Mouse (Mus musculus) kidney, postnatal 0 days (tissue): ENCODE measurements around the gene Wrnip1. TPM values are rescaled to one million over a fixed set of nuclear protein-coding genes. Genes with fewer than 3 reads are reported as not detected.
A peak's percentile ranks its signal among the peaks of the same experiment; 100 is the strongest.

Experiments used
- ATAC-seq: fragments of 200-750 bp; cut with Nextera tagmentation; replicated peaks from 2 replicates; pipeline ENCODE4 v1.8.0; 2017; ENCODE audit warnings: low read depth, moderate number of reproducible peaks, moderate TSS enrichment, moderate library complexity; ENCODE audit not compliant: low FRiP score
- DNase-seq: peaks from one replicate; pipeline ENCODE4 v3.0.0-alpha.2; 2016; ENCODE audit warnings: low spot score
- H3K27ac ChIP-seq: fragments of 300-500 bp; sonication (generic); 2 replicates; pipeline ENCODE4 v1.5.1; 2014; ENCODE audit warnings: mild to moderate bottlenecking
- H3K27me3 ChIP-seq: fragments of 300-500 bp; sonication (generic); 2 replicates; pipeline ENCODE4 v1.6.1; 2014; ENCODE audit warnings: low read length, mixed read lengths; ENCODE audit not compliant: insufficient read depth
- H3K36me3 ChIP-seq: fragments of 300-500 bp; sonication (generic); 2 replicates; pipeline ENCODE4 v1.6.1; 2014; ENCODE audit warnings: low read length, mixed read lengths; ENCODE audit not compliant: insufficient read depth
- H3K4me1 ChIP-seq: fragments of 300-500 bp; sonication (generic); replicated peaks from 2 replicates; pipeline ENCODE4 v1.6.1; 2014; ENCODE audit warnings: antibody characterized with exemption, low read length, mixed read lengths; ENCODE audit not compliant: insufficient read depth
- H3K4me2 ChIP-seq: fragments of 300-500 bp; sonication (generic); 2 replicates; pipeline ENCODE4 v1.6.1; 2014; ENCODE audit warnings: mild to moderate bottlenecking, low read length, moderate library complexity, mixed read lengths
- H3K4me3 ChIP-seq: fragments of 300-500 bp; sonication (generic); replicated peaks from 2 replicates; pipeline ENCODE4 v1.5.1; 2014; ENCODE audit warnings: low read depth, low read length
- H3K9ac ChIP-seq: fragments of 300-500 bp; sonication (generic); 2 replicates; pipeline ENCODE4 v1.6.1; 2014; ENCODE audit warnings: low read depth, low read length
- H3K9me3 ChIP-seq: fragments of 300-500 bp; sonication (generic); replicated peaks from 2 replicates; pipeline ENCODE4 v1.6.1; 2016; ENCODE audit warnings: low read length, inconsistent platforms, mixed read lengths
- CTCF ChIP-seq: IDR thresholded peaks from 2 replicates; pipeline ENCODE4 v1.5.1; 2016; ENCODE audit warnings: antibody characterized with exemption, low read depth, mild to moderate bottlenecking, moderate library complexity
- WGBS: fragments of 180-500 bp; shearing (Covaris S2); extraction: QIAGEN DNeasy Blood & Tissue Kit; methylation state at CpG from one replicate; pipeline ENCODE4 v1.1.7; 2014; 5-methylcytosine and 5-hydroxymethylcytosine counted together
- polyA plus RNA-seq: library from polyadenylated mRNA; unstranded; fragments of >200 nt; fragmentation: Nextera tagmentation; extraction: Ambion mirVana; gene quantifications from 2 replicates; pipeline ENCODE4 v1.2.1, GENCODE M21; 2015

Wrnip1 gene
- polyA plus RNA-seq, result 19.4 and 25.8 TPM in 2 replicates

DNA sequence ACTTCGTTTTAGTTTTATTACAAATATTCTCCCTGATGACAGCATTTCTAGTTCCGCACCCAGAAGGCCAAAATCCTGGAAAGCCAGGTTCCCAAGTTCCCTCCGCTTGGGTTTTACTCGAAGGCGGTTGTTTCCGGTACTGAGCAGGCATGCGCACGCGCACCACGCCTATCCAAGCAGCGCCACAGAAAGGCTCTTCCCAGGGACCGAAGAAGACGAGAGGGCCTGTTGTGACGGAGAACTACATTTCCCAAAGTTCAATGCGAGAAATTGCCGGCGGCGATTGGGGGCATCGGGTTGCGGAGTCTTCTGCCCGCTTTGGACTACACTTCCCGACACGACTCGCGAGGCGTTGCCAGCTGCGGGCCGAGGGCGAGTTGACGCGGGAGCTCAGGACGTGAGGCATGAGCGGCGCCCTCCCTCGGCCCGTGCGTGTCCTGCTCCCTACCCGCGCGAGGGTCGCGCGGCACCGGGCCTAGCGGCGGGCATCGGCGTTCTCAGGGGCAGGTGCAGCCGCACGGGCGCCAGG is at the start of gene Wrnip1:
Gene Wrnip1 (plus strand): TSS at position 346 of the 529 bp plus-strand sequence.
- peaks cover 4% of the 10 kb centered on the region for H3K36me3 ChIP-seq
- peak within 1 kb of the TSS; percentile 68 for H3K27ac ChIP-seq
- TF ChIP-seq CTCF, result peak; percentile 59

GRCm38 (mm10) chr13:32752066-32752657 is 49.7 kb upstream of the Wrnip1 start:
- no peak for TF ChIP-seq CTCF
- ATAC-seq (peak; percentile 65), DNase-seq (peak; percentile 95)
- no peak overlapping the region for H3K9ac ChIP-seq
- H3K36me3 ChIP-seq, result no peaks in the 10 kb centered on the region
- no peaks in the 10 kb centered on the region for H3K9me3 ChIP-seq
- H3K27ac ChIP-seq, result peak overlapping the region; percentile 52
- peaks cover 3% of the 10 kb centered on the region; the same call in 1 of the 2 replicates for H3K4me1 ChIP-seq
- WGBS, result 9% methylated on average over 4 of the region's 4 CpGs
- no peak overlapping the region for H3K4me3 ChIP-seq
- H3K27me3 ChIP-seq, result no peaks in the 10 kb centered on the region
- H3K4me2 ChIP-seq, result no peak overlapping the region

More for the DNA sequence above, at the start of gene Wrnip1:
- under 1% methylated on average over 49 of the region's 51 CpGs for WGBS
- Histone ChIP-seq H3K9ac (peak within 1 kb of the TSS; percentile 72), H3K4me1 (peaks cover 15% of the 10 kb centered on the region; the same call in 1 of the 2 replicates), H3K9me3 (no peaks in the 10 kb centered on the region), H3K27me3 (no peaks in the 10 kb centered on the region), H3K4me3 (peak within 1 kb of the TSS; percentile 76), H3K4me2 (peak within 1 kb of the TSS; percentile 86)
- ATAC-seq (peak; percentile 97), DNase-seq (peak; percentile 100)

DNA sequence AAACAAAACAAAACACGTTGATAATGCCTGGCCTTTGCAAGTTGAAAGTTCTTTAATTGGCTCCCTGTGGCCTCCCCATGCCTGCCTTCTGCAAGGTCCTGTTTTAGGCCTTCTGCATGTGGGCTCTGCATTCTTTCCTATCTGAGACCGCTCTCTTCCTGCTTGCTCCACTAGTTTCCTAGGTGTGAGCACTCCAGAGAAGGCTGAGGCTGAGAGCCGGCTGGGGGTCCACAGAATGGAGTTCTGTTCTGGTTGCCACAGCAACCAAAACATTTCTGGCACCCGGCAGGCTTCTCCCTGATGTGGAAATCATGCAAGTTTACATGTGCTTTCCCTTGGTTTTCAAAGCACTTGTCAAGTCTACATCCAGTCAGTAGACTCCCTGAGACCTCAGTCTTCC is 42.8 kb upstream of the Wrnip1 start:
- no peak for TF ChIP-seq CTCF
- no peak overlapping the region for H3K4me3 ChIP-seq
- no peak overlapping the region for H3K9ac ChIP-seq
- 41% methylated on average over 4 of the region's 4 CpGs for WGBS
- H3K27ac ChIP-seq, result no peak overlapping the region
- DNase-seq, result no peak
- no peak for ATAC-seq
- no peaks in the 10 kb centered on the region for H3K4me1 ChIP-seq
- H3K27me3 ChIP-seq, result no peaks in the 10 kb centered on the region
- H3K9me3 ChIP-seq, result no peaks in the 10 kb centered on the region
- no peaks in the 10 kb centered on the region for H3K36me3 ChIP-seq
- H3K4me2 ChIP-seq, result no peak overlapping the region

GRCm38 (mm10) chr13:32760795-32761194 is 41.0 kb upstream of the Wrnip1 start:
- no peak for DNase-seq
- WGBS, result 72% methylated on average over 2 of the region's 2 CpGs
- H3K4me3 ChIP-seq, result no peak overlapping the region
- ATAC-seq, result no peak
- H3K9ac ChIP-seq, result no peak overlapping the region
- H3K4me1 ChIP-seq, result no peaks in the 10 kb centered on the region
- H3K36me3 ChIP-seq, result no peaks in the 10 kb centered on the region
- TF ChIP-seq CTCF, result no peak
- H3K27me3 ChIP-seq, result no peaks in the 10 kb centered on the region
- H3K4me2 ChIP-seq, result no peak overlapping the region
- no peak overlapping the region for H3K27ac ChIP-seq
- no peaks in the 10 kb centered on the region for H3K9me3 ChIP-seq

GRCm38 (mm10) chr13:32763141-32763540 is 38.7 kb upstream of the Wrnip1 start:
- DNase-seq, result no peak

DNA sequence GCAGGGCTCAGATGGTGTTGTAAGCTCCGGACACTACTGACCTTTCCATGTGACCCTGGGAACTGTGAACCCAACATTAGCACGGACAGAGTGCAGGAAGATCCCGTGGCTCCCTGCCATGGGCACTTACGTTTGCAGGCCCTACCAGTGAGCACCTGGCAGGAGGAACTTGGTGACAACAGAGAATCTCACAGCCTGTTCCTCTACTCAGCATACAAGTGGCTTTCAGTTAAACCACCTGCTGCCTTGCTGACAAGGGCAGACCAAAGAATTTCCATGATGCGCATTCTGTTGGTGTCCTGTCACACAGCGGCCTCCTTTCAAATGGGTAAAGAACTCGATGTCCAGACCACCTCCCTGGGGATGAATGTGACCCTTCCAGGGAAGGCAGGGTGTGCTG is 37.4 kb upstream of the Wrnip1 start:
- H3K4me3 ChIP-seq, result no peak overlapping the region
- ATAC-seq (no peak), DNase-seq (no peak)
- no peaks in the 10 kb centered on the region for H3K4me1 ChIP-seq
- H3K4me2 ChIP-seq, result no peak overlapping the region
- TF ChIP-seq CTCF, result no peak
- no peaks in the 10 kb centered on the region for H3K27me3 ChIP-seq
- H3K36me3 ChIP-seq, result no peaks in the 10 kb centered on the region
- H3K9me3 ChIP-seq, result no peaks in the 10 kb centered on the region
- no peak overlapping the region for H3K9ac ChIP-seq
- 46% methylated on average over 7 of the region's 7 CpGs for WGBS
- no peak overlapping the region for H3K27ac ChIP-seq

More at GRCm38 (mm10) chr13:32763141-32763540, 38.7 kb upstream of the Wrnip1 start:
- no peak overlapping the region for H3K4me3 ChIP-seq
- H3K9me3 ChIP-seq, result no peaks in the 10 kb centered on the region
- H3K27ac ChIP-seq, result no peak overlapping the region
- no peaks in the 10 kb centered on the region for H3K4me1 ChIP-seq
- no peaks in the 10 kb centered on the region for H3K36me3 ChIP-seq
- no peak for ATAC-seq
- H3K4me2 ChIP-seq, result no peak overlapping the region
- H3K27me3 ChIP-seq, result no peaks in the 10 kb centered on the region
- 79% methylated on average over 3 of the region's 3 CpGs for WGBS
- TF ChIP-seq CTCF, result no peak
- no peak overlapping the region for H3K9ac ChIP-seq
